Mouse (Mus musculus) forebrain, embryonic 12.5 days (tissue): Measurements from ENCODE around the gene Bag3. TPM values are rescaled to one million over a fixed set of nuclear protein-coding genes. Genes with fewer than 3 reads are reported as not detected.
A peak's percentile ranks its signal among the peaks of the same experiment; 100 is the strongest.

ENCODE experiments used
- ATAC-seq: fragments of 200-750 bp; cut with Nextera tagmentation; 2 replicates; pipeline ENCODE4 v1.8.0; 2017; ENCODE audit warnings: moderate TSS enrichment; ENCODE audit not compliant: low FRiP score
- H3K27ac ChIP-seq: fragments of 300-500 bp; sonication (generic); 2 replicates; pipeline ENCODE4 v1.5.1; 2016; ENCODE audit warnings: mild to moderate bottlenecking
- H3K27me3 ChIP-seq: fragments of 300-500 bp; sonication (generic); 2 replicates; pipeline ENCODE4 v1.6.1; 2016; ENCODE audit warnings: mild to moderate bottlenecking
- H3K36me3 ChIP-seq: fragments of 300-500 bp; sonication (generic); replicated peaks from 2 replicates; pipeline ENCODE4 v1.6.1; 2016; ENCODE audit warnings: mild to moderate bottlenecking
- H3K4me1 ChIP-seq: fragments of 300-500 bp; sonication (generic); 2 replicates; pipeline ENCODE4 v1.6.1; 2016
- H3K4me2 ChIP-seq: fragments of 300-500 bp; sonication (generic); 2 replicates; pipeline ENCODE4 v1.6.1; 2016; ENCODE audit warnings: mild to moderate bottlenecking, moderate library complexity
- H3K4me3 ChIP-seq: fragments of 300-500 bp; sonication (generic); replicated peaks from 2 replicates; pipeline ENCODE4 v1.5.1; 2016; ENCODE audit warnings: mild to moderate bottlenecking
- H3K9ac ChIP-seq: fragments of 300-500 bp; sonication (generic); 2 replicates; pipeline ENCODE4 v1.6.1; 2016; ENCODE audit warnings: mild to moderate bottlenecking
- H3K9me3 ChIP-seq: fragments of 300-500 bp; sonication (generic); 2 replicates; pipeline ENCODE4 v1.6.1; 2016
- WGBS: fragments of 180-500 bp; shearing (Covaris S2); methylation state at CpG from one replicate; pipeline ENCODE4 v1.1.7; 2016; 5-methylcytosine and 5-hydroxymethylcytosine counted together
- polyA plus RNA-seq: library from polyadenylated mRNA; unstranded; fragments of >200 nt; fragmentation: Nextera tagmentation; extraction: Ambion mirVana; gene quantifications from 2 replicates; pipeline ENCODE4 v1.2.1, GENCODE M21; 2016

Gene Bag3
- polyA plus RNA-seq, 1 experiment from 2014 or later = 3.6 TPM

DNA sequence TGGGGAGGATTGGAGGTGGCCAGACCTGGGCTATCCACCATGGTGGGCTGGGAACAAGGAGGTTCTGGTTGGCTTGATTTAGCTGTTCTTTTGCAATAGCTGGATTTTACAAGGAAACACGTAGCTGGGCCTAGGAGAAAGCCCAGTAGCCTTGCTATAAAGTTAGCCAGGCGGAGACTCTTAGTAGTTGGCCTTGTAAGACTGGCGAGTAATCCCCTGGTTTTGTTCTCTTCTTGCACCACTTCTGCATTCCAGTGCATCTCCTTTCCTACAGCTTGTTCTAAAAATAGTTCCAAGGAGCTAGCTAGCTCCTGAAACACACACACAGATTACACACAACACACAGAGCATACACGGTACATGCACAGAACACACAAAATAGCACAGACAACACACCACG is 15.4 kb downstream of the Bag3 start:
- Histone ChIP-seq H3K9ac (no peak overlapping the region), H3K4me2 (no peak overlapping the region), H3K4me1 (peaks cover 30% of the 10 kb centered on the region), H3K9me3 (no peaks in the 10 kb centered on the region), H3K4me3 (no peak overlapping the region), H3K27ac (no peak overlapping the region), H3K27me3 (no peaks in the 10 kb centered on the region), H3K36me3 (no peaks in the 10 kb centered on the region; the same call in 1 of the 2 replicates)
- whole genome bisulfite sequencing = 72% methylated on average over 5 of the region's 5 CpGs
- no peak for ATAC-seq

GRCm38 (mm10) chr7:128540111-128540510 is 16.7 kb downstream of the Bag3 start:
- H3K9me3 ChIP-seq = no peaks in the 10 kb centered on the region
- no peak overlapping the region for H3K27ac ChIP-seq
- no peak overlapping the region for H3K9ac ChIP-seq
- no peaks in the 10 kb centered on the region for H3K27me3 ChIP-seq
- H3K4me3 ChIP-seq = no peak overlapping the region
- H3K36me3 ChIP-seq = no peaks in the 10 kb centered on the region; the same call in 1 of the 2 replicates
- H3K4me2 ChIP-seq = no peak overlapping the region
- no peak for ATAC-seq
- 92% methylated on average over 13 of the region's 13 CpGs for WGBS
- peaks cover 22% of the 10 kb centered on the region for H3K4me1 ChIP-seq

- no peaks in the 10 kb centered on the region; the same call in 1 of the 2 replicates for H3K36me3 ChIP-seq
- no peak for ATAC-seq
- H3K4me1 ChIP-seq = peaks cover 16% of the 10 kb centered on the region
- H3K4me2 ChIP-seq = no peak overlapping the region
- H3K27me3 ChIP-seq = no peaks in the 10 kb centered on the region
- no peak overlapping the region for H3K4me3 ChIP-seq
- WGBS = 93% methylated on average over 16 of the region's 16 CpGs
- H3K9ac ChIP-seq = no peak overlapping the region
- H3K9me3 ChIP-seq = no peaks in the 10 kb centered on the region
- H3K27ac ChIP-seq = no peak overlapping the region
These were observed 17.3 kb downstream of the Bag3 start for GRCm38 (mm10) chr7:128540734-128541133.

- Histone ChIP-seq H3K9me3 (no peaks in the 10 kb centered on the region), H3K27me3 (no peaks in the 10 kb centered on the region), H3K4me3 (no peak overlapping the region), H3K36me3 (no peaks in the 10 kb centered on the region; the same call in 1 of the 2 replicates), H3K27ac (no peak overlapping the region), H3K9ac (no peak overlapping the region), H3K4me1 (peaks cover 11% of the 10 kb centered on the region), H3K4me2 (no peak overlapping the region)
- 83% methylated on average over 9 of the region's 9 CpGs for WGBS
- ATAC-seq = no peak
These were observed 17.8 kb downstream of the Bag3 start for GRCm38 (mm10) chr7:128541186-128541585.

GRCm38 (mm10) chr7:128541771-128542170 is 18.4 kb downstream of the Bag3 start:
- no peak; the same call in 1 of the 2 replicates for ATAC-seq
- no peak overlapping the region for H3K4me3 ChIP-seq

DNA sequence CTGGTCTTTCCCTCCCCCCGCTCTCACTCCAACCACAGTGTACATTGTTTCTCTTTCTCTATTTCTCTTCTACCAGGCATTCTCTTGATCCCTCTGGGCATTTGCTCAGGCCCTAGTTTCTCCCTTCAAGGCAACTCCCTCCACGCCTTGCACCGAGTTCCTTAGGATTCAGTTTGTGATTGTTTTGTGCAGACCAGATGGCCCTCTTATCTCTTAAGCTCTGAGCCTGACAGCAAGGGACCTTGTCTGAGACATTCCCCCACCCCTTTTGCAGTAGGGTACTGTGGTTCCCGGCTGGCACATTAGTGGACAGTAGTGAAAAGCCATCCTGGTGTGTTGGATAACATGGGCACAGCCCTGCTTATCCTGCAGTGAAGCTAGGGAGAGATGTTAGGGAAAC is 19.1 kb downstream of the Bag3 start:
- no peak overlapping the region for H3K4me2 ChIP-seq
- no peaks in the 10 kb centered on the region; the same call in 1 of the 2 replicates for H3K36me3 ChIP-seq
- H3K4me1 ChIP-seq = peaks cover 5% of the 10 kb centered on the region
- no peaks in the 10 kb centered on the region for H3K9me3 ChIP-seq
- 84% methylated on average over 4 of the region's 4 CpGs for WGBS
- no peak overlapping the region for H3K9ac ChIP-seq
- no peaks in the 10 kb centered on the region for H3K27me3 ChIP-seq
- H3K4me3 ChIP-seq = no peak overlapping the region
- ATAC-seq = no peak
- no peak overlapping the region for H3K27ac ChIP-seq

More at GRCm38 (mm10) chr7:128541771-128542170, 18.4 kb downstream of the Bag3 start:
- H3K36me3 ChIP-seq = no peaks in the 10 kb centered on the region; the same call in 1 of the 2 replicates
- H3K27me3 ChIP-seq = no peaks in the 10 kb centered on the region
- no peaks in the 10 kb centered on the region for H3K9me3 ChIP-seq
- 85% methylated on average over 17 of the region's 17 CpGs for WGBS
- H3K4me1 ChIP-seq = peaks cover 6% of the 10 kb centered on the region
- H3K27ac ChIP-seq = no peak overlapping the region
- no peak overlapping the region for H3K9ac ChIP-seq
- H3K4me2 ChIP-seq = no peak overlapping the region

DNA sequence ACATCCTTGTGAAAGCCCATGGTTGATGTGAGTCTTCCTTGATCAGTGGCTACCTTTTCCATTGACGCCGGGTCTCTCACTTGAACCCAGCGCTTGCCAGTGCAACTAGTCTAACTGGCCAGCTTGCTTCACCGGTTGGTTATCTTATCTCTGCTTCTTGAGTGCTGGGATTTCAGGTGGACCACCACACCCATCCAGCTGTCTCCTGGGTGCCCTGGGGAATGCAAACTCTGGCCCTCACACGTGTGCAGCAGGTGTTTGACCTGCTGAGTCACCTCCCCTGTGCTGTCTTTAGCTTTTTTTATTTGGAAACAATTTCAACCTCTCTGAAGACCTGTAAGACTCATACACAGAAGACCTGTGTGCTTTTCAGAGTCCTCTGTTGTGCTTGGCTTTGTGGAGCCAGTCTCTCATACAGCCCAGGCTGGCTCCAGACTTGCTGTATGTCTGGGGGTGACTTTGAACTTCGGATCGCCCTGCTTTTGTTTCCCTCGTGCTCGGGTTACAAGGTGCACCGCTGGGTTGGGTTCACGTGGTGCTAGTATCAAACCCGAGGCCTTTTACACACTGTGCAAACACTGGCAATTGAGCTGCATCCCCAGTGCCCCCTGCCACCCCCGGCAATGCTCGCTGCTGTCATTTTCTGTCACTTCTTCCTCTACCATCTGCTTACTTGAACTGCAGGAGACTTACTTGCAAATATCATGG is 19.9 kb downstream of the Bag3 start:
- H3K36me3 ChIP-seq = no peaks in the 10 kb centered on the region; the same call in 1 of the 2 replicates

GRCm38 (mm10) chr7:128543961-128544360 is 20.5 kb downstream of the Bag3 start:
- ATAC-seq = no peak
- Histone ChIP-seq H3K4me3 (no peak overlapping the region), H3K4me1 (peaks cover 1% of the 10 kb centered on the region; the same call in 1 of the 2 replicates), H3K4me2 (no peak overlapping the region), H3K36me3 (no peaks in the 10 kb centered on the region; the same call in 1 of the 2 replicates), H3K9ac (no peak overlapping the region), H3K9me3 (no peaks in the 10 kb centered on the region), H3K27ac (no peak overlapping the region), H3K27me3 (no peaks in the 10 kb centered on the region)
- 89% methylated on average over 3 of the region's 3 CpGs for WGBS

More for the DNA sequence above, 19.9 kb downstream of the Bag3 start:
- Histone ChIP-seq H3K27me3 (no peaks in the 10 kb centered on the region), H3K9ac (no peak overlapping the region), H3K4me1 (peaks cover 4% of the 10 kb centered on the region), H3K4me2 (no peak overlapping the region), H3K27ac (no peak overlapping the region), H3K9me3 (no peaks in the 10 kb centered on the region), H3K4me3 (no peak overlapping the region)
- 79% methylated on average over 14 of the region's 14 CpGs for WGBS
- no peak for ATAC-seq

- H3K27me3 ChIP-seq = no peaks in the 10 kb centered on the region
- no peak overlapping the region for H3K27ac ChIP-seq
- 78% methylated on average over 7 of the region's 7 CpGs for WGBS
- H3K4me3 ChIP-seq = no peak overlapping the region
- H3K4me2 ChIP-seq = no peak overlapping the region
- peaks cover 9% of the 10 kb centered on the region for H3K4me1 ChIP-seq
- H3K9ac ChIP-seq = no peak overlapping the region
- no peak for ATAC-seq
- H3K36me3 ChIP-seq = no peaks in the 10 kb centered on the region; the same call in 1 of the 2 replicates
- H3K9me3 ChIP-seq = no peaks in the 10 kb centered on the region
These were observed 21.3 kb downstream of the Bag3 start for GRCm38 (mm10) chr7:128544566-128545262.

DNA sequence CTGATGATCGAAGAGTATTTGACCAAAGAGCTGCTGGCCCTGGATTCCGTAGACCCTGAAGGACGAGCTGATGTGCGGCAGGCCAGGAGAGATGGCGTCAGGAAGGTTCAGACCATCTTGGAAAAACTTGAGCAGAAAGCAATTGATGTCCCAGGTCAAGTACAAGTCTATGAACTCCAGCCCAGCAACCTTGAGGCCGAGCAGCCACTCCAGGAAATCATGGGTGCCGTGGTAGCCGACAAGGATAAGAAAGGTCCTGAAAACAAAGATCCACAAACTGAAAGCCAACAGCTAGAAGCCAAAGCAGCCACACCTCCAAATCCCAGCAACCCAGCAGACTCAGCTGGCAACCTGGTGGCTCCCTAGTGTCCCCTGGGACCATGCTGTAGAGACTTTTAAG is 22.6 kb downstream of the Bag3 start:
- Histone ChIP-seq H3K9ac (no peak overlapping the region), H3K4me1 (peaks cover 22% of the 10 kb centered on the region), H3K27ac (no peak overlapping the region), H3K36me3 (no peaks in the 10 kb centered on the region; the same call in 1 of the 2 replicates), H3K4me3 (no peak overlapping the region), H3K27me3 (no peaks in the 10 kb centered on the region), H3K9me3 (no peaks in the 10 kb centered on the region), H3K4me2 (no peak overlapping the region)
- no peak for ATAC-seq
- WGBS = 92% methylated on average over 8 of the region's 8 CpGs

- Histone ChIP-seq H3K27me3 (no peaks in the 10 kb centered on the region), H3K36me3 (no peaks in the 10 kb centered on the region), H3K27ac (no peak overlapping the region), H3K9me3 (no peaks in the 10 kb centered on the region), H3K9ac (no peak overlapping the region), H3K4me3 (no peak overlapping the region), H3K4me1 (peaks cover 32% of the 10 kb centered on the region), H3K4me2 (no peak overlapping the region)
- ATAC-seq = no peak
- WGBS = 71% methylated on average over 4 of the region's 4 CpGs
These were observed 25.7 kb downstream of the Bag3 start for GRCm38 (mm10) chr7:128549137-128549536.

DNA sequence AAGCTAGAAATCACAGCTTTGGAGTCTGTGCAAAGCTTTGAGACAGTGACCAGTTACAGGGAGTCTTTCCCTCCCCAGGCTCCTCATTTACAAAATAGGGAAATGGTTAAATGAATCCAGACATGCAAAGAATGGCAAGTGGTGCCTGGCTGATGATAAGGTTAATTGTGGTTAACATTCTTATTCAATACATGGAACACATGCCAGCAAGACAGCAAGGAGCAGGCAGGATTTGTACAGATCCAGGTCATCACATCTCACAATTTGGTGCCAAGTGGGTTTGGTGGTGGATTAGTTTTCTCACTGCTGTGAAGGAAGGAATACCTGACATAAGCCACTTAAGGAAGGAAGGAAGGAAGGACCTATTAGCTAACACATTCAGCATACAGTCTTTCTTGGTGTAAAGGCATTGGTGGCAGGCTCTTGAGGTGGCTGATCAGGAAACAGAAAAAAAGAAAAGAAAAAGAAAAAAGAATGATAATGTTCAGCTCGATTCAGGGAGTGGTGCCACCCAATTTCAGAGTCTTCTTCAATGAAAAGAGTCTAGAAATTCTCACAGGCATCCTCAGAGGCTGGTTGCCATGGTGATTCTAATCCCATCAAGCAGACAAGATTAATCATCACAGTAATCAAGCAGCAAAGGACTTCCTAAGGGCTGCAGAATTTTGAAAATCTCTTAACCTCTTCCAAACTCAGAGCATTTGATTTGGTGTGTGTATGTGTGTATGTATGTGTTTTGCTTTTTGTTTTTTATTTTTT is 27.1 kb downstream of the Bag3 start:
- Histone ChIP-seq H3K27ac (peak overlapping the region; percentile 77), H3K27me3 (no peaks in the 10 kb centered on the region), H3K36me3 (no peaks in the 10 kb centered on the region), H3K4me1 (peaks cover 32% of the 10 kb centered on the region), H3K4me3 (no peak overlapping the region), H3K9me3 (no peaks in the 10 kb centered on the region), H3K4me2 (peak overlapping the region; percentile 10; the same call in 1 of the 2 replicates), H3K9ac (no peak overlapping the region)
- no peak for ATAC-seq
- WGBS = 0% methylated on average over 1 of the region's 1 CpGs
